Mouse (Mus musculus) heart, postnatal 0 days (tissue): Measurements from ENCODE around the gene Cd5l. TPM values are rescaled to one million over a fixed set of nuclear protein-coding genes. Genes with fewer than 3 reads are reported as not detected.
"Not testable (repeated sequence)": the region's sequence is repeated elsewhere in the genome, so short reads cannot be mapped to it uniquely, and the experiment has no call there.

Experiments used
- ATAC-seq: fragments of 200-750 bp; cut with Nextera tagmentation; 2 replicates; pipeline ENCODE4 v1.8.0; 2017; ENCODE audit warnings: low read depth, moderate number of reproducible peaks, moderate library complexity; ENCODE audit not compliant: insufficient read depth
- DNase-seq: peaks from one replicate; pipeline ENCODE4 v3.0.0-alpha.2; 2016; ENCODE audit warnings: low spot score
- H3K27ac ChIP-seq: fragments of 300-500 bp; sonication (generic); 2 replicates; pipeline ENCODE4 v1.5.1; 2014; ENCODE audit warnings: low read depth, mild to moderate bottlenecking
- H3K27me3 ChIP-seq: fragments of 300-500 bp; sonication (generic); 2 replicates; pipeline ENCODE4 v1.6.1; 2014; ENCODE audit warnings: low read length, mixed read lengths; ENCODE audit not compliant: control insufficient read depth, insufficient read depth
- H3K36me3 ChIP-seq: fragments of 300-500 bp; sonication (generic); replicated peaks from 2 replicates; pipeline ENCODE4 v1.6.1; 2014; ENCODE audit warnings: low read length, mixed read lengths; ENCODE audit not compliant: control insufficient read depth, insufficient read depth
- H3K4me1 ChIP-seq: fragments of 300-500 bp; sonication (generic); 2 replicates; pipeline ENCODE4 v1.6.1; 2014; ENCODE audit warnings: antibody characterized with exemption; ENCODE audit not compliant: control insufficient read depth, insufficient read depth
- H3K4me2 ChIP-seq: fragments of 300-500 bp; sonication (generic); 2 replicates; pipeline ENCODE4 v1.6.1; 2014; ENCODE audit warnings: low read depth, mild to moderate bottlenecking, low read length, moderate library complexity
- H3K4me3 ChIP-seq: fragments of 300-500 bp; sonication (generic); 2 replicates; pipeline ENCODE4 v1.5.1; 2014; ENCODE audit warnings: low read depth, low read length
- H3K9ac ChIP-seq: fragments of 300-500 bp; sonication (generic); replicated peaks from 2 replicates; pipeline ENCODE4 v1.6.1; 2014; ENCODE audit warnings: low read depth, low read length, mixed read lengths
- H3K9me3 ChIP-seq: fragments of 300-500 bp; sonication (generic); replicated peaks from 2 replicates; pipeline ENCODE4 v1.6.1; 2016; ENCODE audit warnings: low read length; ENCODE audit not compliant: control insufficient read depth
- CTCF ChIP-seq: IDR thresholded peaks from 2 replicates; pipeline ENCODE4 v1.5.1; 2016; ENCODE audit warnings: antibody characterized with exemption, control low read depth, low read depth
- EP300 ChIP-seq: IDR thresholded peaks from 2 replicates; pipeline ENCODE4 v1.6.1; 2016; ENCODE audit warnings: antibody characterized with exemption, low read depth
- WGBS: fragments of 180-500 bp; shearing (Covaris S2); extraction: QIAGEN DNeasy Blood & Tissue Kit; methylation state at CpG from one replicate; pipeline ENCODE4 v1.1.7; 2014; 5-methylcytosine and 5-hydroxymethylcytosine counted together
- polyA plus RNA-seq: library from polyadenylated mRNA; unstranded; fragments of >200 nt; fragmentation: Nextera tagmentation; extraction: Ambion mirVana; gene quantifications from 2 replicates; pipeline ENCODE4 v1.2.1, GENCODE M21; 2015
- total RNA-seq: library from RNA; depleted of rRNA; stranded (reverse); fragments of >200 nt; gene quantifications from 2 replicates; pipeline ENCODE4 v1.2.3, GENCODE M21; 2014; ENCODE audit warnings: low replicate concordance

The Cd5l gene
- total and polyA plus RNA-seq, 2 experiments from 2014 or later, result 0.07 TPM; not detected in 1

DNA sequence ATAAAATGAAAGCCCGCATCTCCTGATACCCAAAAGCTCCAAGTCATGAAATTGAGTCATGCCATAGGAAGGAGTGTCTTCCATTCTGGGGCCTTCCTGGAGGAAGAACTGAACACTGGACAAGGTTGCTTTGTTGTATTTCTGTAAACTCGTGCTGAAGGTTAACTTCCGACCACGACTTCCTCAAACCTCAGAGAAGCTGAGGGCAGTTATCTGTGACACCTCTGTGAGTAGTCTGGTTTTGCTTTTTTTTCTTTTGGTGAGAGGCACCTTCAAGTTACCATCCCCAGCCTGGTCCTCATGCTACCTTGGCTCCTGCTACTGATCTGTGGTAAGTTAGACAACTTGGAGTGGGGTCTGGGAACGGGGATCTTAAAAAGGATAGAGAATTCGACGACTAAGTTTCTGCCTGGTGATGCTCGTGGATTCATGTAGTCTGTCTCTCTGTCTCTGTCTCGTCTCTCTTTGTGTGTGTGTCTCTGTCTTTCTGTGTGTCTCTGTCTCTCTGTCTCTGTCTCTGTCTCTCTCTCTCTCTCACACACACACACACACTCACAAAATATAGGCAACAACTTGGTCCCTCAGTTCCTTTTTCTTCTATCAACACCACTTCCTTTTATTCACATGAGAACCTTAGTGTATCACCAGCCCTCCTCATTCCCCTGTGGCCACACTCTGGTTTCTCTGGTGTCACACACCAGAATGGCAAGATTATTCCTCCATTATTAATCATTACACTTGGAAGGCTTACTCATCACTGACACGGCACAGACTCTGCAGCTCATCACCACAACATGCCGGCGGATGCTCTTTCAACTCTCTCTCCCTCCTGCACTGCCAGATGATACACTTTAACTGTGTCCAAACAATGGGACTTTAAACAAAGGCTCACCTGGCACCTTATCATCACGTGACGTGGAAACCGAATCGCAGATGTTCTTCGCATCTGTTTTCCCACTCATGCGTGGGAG lies 18.8 kb downstream of the Cd5l start, which contains the start of gene Fcrl1:
Gene Fcrl1, plus strand, starts transcription at position 193 of the 971 bp plus-strand sequence.
- DNase-seq (no peak), ATAC-seq (no peak)
- no peak for TF ChIP-seq CTCF
- Histone ChIP-seq H3K4me2 (no peak within 1 kb of the TSS), H3K27me3 (no peaks in the 10 kb centered on the region), H3K4me1 (no peaks in the 10 kb centered on the region), H3K9me3 (no peaks in the 10 kb centered on the region), H3K36me3 (no peaks in the 10 kb centered on the region), H3K4me3 (no peak within 1 kb of the TSS), H3K27ac (no peak within 1 kb of the TSS), H3K9ac (no peak within 1 kb of the TSS)
- WGBS, result 84% methylated on average over 18 of the region's 18 CpGs

DNA sequence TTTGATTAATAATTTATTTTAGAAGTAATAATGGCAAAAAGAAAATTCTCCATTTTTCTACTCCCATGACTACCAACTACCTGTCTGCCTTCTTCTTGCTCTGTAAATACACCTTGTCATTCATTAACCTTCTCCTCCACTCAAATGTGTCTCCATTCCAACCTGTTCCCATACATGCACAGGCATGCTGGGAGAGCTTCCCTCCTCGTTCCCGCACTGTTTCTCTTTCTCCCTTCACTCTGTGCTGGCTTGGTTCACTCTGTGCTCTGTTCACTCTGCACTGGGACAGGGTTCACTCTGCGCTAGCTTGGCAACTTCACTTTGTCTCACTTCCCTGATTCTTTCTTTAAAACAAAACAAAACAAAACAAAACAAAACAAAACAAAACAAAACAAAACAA lies 19.5 kb downstream of the Cd5l start:
- Histone ChIP-seq H3K9ac (no peak overlapping the region), H3K36me3 (no peaks in the 10 kb centered on the region), H3K27me3 (no peaks in the 10 kb centered on the region), H3K27ac (no peak overlapping the region), H3K4me3 (no peak overlapping the region), H3K4me1 (no peaks in the 10 kb centered on the region), H3K9me3 (no peaks in the 10 kb centered on the region), H3K4me2 (no peak overlapping the region)
- WGBS, result 55% methylated on average over 3 of the region's 3 CpGs
- DNase-seq (no peak), ATAC-seq (no peak)
- no peak for TF ChIP-seq EP300
- TF ChIP-seq CTCF, result no peak

DNA sequence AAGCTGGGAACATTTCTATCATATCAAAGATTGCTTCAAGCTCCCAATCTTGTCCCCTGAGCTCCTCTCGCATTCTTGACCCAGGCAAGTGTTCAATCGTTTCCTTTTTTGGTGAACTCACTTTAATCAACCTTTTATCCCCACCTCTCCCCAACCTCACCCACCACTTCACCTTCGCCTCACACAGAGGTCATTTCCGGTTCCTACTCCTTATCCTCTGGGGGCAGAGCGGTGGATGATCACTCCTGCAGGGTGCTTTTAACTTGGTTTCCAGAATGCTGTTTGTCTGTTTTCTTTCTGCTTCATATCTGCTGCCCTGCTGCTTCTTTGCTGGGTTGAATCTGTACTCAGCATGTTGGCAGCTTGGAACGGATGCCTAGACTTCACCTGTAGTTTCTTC lies 20.0 kb downstream of the Cd5l start:
- no peaks in the 10 kb centered on the region for H3K9me3 ChIP-seq
- no peak overlapping the region for H3K4me2 ChIP-seq
- H3K4me1 ChIP-seq, result no peaks in the 10 kb centered on the region
- no peak for ATAC-seq
- DNase-seq, result no peak
- H3K27ac ChIP-seq, result no peak overlapping the region
- no peak overlapping the region for H3K4me3 ChIP-seq
- H3K27me3 ChIP-seq, result no peaks in the 10 kb centered on the region
- WGBS, result 38% methylated on average over 6 of the region's 6 CpGs
- TF ChIP-seq EP300 (no peak), CTCF (no peak)
- H3K9ac ChIP-seq, result no peak overlapping the region
- no peaks in the 10 kb centered on the region for H3K36me3 ChIP-seq

DNA sequence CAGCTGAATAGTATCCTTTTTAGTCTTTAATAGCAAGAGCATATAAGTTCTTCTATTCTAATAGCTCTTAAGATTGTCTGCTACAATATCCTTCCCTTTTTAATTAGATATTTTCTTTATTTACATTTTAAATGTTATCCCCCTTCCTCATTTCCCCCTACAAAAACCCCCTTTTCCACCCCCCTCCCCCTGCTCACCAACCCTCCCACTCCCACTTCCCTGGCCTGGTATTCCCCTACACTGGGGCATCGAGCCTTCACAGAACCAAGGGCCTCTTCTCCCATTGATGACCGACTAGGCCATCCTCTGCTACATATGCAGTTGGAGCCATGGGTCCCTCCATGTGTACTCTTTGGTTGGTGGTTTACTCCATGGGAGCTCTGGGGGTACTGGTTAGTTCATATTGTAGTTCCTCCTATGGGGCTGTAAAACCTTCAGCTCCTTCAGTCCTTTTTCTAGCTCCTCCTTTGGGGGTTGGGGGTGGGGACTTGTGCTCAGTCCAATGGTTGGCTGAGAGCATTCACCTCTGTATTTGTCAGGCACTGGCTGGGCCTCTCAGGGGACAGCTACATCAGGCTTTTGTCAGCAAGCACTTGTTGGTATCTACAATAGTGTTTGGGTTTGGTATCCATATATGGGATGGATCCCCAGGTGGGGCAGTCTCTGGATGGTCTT lies 22.1 kb downstream of the Cd5l start:
- not testable (repeated sequence) for H3K9me3 ChIP-seq, ATAC-seq, H3K4me3 ChIP-seq, H3K27me3 ChIP-seq, H3K27ac ChIP-seq, H3K36me3 ChIP-seq, H3K4me2 ChIP-seq, H3K9ac ChIP-seq, DNase-seq, H3K4me1 ChIP-seq
- 85% methylated on average over 2 of the region's 2 CpGs for whole genome bisulfite sequencing

DNA sequence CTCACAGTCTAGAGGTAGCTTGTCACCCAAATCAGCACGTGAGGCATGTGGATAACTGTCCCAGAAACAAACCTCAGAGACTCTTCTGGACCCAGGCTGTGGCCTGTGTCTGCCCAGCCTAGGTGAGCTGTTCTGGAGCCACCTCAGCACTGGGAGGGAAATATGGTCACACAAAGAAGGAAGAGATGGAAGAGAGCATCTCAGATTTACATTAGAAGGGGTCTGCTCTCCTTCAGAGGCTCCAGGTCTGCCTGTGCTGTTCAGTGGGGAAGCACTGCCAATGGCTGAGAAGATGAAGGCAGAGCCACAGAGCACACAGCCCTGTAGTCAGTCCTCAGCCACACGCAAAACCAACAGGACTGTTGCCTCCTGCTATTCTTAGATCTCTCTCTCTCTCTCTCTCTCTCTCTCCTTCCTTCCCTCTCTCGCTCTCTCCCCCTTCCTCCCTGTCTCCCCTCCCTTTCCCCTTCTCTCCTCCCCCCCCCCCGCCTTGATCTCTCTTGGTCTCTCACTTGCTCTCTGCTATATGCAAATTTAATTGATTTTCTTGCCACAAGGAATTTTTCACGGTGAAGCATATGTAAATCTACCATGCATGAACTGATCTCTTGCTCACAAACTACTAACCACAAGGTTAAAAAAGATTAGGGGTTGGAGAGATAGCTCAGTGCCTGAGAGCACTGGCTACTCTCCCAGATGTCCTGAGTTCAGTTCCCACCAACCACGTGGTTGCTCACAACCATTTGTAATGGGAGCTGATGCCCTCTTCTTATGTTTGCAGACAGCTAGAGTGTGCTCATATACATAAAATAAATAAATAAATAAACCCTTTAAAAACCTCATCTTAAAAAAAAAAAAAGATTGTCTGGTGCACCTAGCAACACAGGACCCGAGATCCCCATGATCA lies 24.4 kb downstream of the Cd5l start:
- DNase-seq, result no peak
- no peaks in the 10 kb centered on the region for H3K9me3 ChIP-seq
- no peak for TF ChIP-seq EP300
- no peak for TF ChIP-seq CTCF
- H3K4me2 ChIP-seq, result no peak overlapping the region
- H3K36me3 ChIP-seq, result no peaks in the 10 kb centered on the region
- no peak overlapping the region for H3K4me3 ChIP-seq
- no peak overlapping the region for H3K27ac ChIP-seq
- peaks cover 3% of the 10 kb centered on the region; the same call in 1 of the 2 replicates for H3K4me1 ChIP-seq
- ATAC-seq, result no peak
- no peaks in the 10 kb centered on the region for H3K27me3 ChIP-seq
- H3K9ac ChIP-seq, result no peak overlapping the region
- WGBS, result 44% methylated on average over 6 of the region's 7 CpGs
